Mouse (Mus musculus): ENCODE measurements around the gene Kl.

The Kl gene

DNA sequence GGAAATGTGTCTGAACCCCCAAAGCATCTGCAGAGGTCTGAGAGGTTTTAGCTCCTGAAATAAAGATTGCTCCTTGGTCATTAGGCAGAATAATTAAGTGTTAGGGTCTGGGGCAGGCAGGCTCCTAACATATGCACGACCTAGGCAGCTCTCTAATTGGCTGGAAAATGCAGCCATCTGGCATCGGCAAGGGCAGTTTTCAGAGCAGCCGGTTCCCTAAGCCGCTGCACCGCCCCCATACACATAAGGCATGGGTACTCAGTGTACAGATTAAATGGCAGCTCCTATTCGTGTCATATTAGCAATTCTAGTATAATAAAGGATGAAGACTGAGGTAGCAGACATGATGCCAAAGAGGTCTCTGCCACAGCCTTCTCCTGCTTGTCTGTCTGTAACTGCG, 74.8 kb downstream of the Kl start:
- WGBS: 50% methylated on average over 7 of the region's 7 CpGs

GRCm38 (mm10) chr5:151028906-151029305, 76.5 kb downstream of the Kl start:
- WGBS: 69% methylated on average over 6 of the region's 6 CpGs

- 57% methylated on average over 9 of the region's 9 CpGs for WGBS
These were observed 82.5 kb downstream of the Kl start for GRCm38 (mm10) chr5:151034715-151035512.

DNA sequence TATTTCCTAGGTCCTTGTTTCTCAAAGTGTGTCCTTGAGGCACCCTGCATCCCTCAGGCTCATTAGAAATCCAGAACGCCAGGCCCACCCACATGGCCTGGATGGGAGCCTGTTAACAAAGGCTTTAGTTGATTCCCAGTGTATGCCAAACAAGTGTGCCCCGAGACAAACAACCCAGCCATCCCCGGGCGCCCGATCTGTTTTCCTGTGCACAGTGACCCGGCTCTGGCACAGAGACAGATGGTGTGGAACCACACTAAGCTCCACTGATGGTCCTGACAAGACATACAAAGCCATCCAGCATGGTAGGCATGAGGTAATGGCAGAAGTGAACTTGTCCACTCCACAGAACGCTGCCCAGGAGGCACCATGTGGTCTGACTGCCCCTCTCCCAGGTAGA, 85.5 kb downstream of the Kl start:
- WGBS: 64% methylated on average over 7 of the region's 7 CpGs

DNA sequence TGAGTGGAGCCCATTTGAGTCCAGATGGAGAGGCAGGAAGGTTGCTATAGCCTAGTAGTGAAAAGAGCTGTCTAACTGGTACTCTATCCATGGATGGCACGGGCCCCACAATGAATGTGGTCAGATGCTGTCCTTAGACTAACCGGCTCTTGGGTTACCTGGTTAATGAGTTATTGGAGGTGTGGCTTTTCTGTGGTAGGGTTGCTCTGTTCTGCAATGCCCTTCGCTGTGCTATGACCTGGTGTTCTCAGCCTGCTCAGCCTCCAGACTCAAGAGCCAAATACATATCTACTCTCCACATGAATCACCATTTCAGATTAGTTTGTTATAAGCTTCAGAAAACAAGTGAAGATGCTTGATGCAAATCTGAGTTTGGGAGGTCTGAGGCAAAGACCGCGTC, 90.5 kb downstream of the Kl start:
- WGBS: 92% methylated on average over 5 of the region's 5 CpGs

Measured in cerebral cortex, adult 2 months (tissue).